12 mouse cellular contexts compared by ENCODE assay signal in the genomic region with DNA sequence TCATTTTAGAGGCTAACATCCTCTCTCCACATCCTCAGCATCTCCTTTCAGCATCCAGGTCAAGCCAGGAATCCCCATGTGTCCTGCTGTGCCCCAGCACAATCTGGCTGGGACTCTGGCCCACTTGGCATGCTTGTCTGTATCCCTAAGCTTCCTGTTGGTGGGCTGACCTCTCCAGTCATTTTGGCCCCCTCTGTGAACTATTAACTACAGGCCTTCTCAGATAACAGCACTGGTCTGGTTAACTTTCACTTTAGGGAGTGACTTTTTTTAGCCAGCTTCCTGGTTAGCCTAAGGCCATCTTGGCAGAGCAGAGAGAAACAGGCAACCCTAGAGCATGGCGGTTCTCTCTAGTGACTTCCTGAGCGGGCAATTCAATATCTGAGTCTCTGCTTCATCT.
A peak's percentile ranks its signal among the peaks of the same experiment; 100 is the strongest.
DNase-seq lines count a peak whose midpoint lies in the region; ATAC-seq lines count a peak whose summit lies in the region.
"Had no signal": no experiment of that assay in that cellular context is flagged by ENCODE, and none has a peak within 500 bp of the region (broad histone marks: within the 10 kb centered on the region; RNA-seq: fewer than 3 reads in every experiment).

No protein-coding gene starts in this region.

- no peaks in the 10 kb centered on the region for H3K36me3 ChIP-seq in embryonic facial prominence, embryonic 11.5 days (replicated peaks; ENCODE audit: control insufficient read depth, insufficient read depth, low read depth, low read length)
- H3K36me3 ChIP-seq in midbrain, embryonic 15.5 days (replicated peaks): no peaks in the 10 kb centered on the region
- H3K36me3 ChIP-seq: lung, embryonic 15.5 days had no signal

- WGBS in embryonic facial prominence, embryonic 11.5 days: 40% methylated on average over 2 of the region's 2 CpGs
- 90% methylated on average over 2 of the region's 2 CpGs for WGBS in midbrain, embryonic 15.5 days

- ATAC-seq in embryonic facial prominence, embryonic 11.5 days (replicated peaks; ENCODE audit: insufficient number of reproducible peaks, low FRiP score, low TSS enrichment, low read depth): no peak
- no peak for ATAC-seq in megakaryocyte-erythroid progenitor cell, adult 5-6 weeks (replicated peaks; ENCODE audit: low FRiP score, low TSS enrichment, poor library complexity, severe bottlenecking)
- no peak for ATAC-seq in midbrain, embryonic 15.5 days (replicated peaks)
- ATAC-seq: forebrain, embryonic 13.5 days had no signal

- no peak overlapping the region for H3K27ac ChIP-seq in embryonic facial prominence, embryonic 11.5 days (replicated peaks; ENCODE audit: low read depth, low read length)
- H3K27ac ChIP-seq in midbrain, embryonic 15.5 days: no peak overlapping the region
- H3K27ac ChIP-seq: forebrain, embryonic 13.5 days; heart, embryonic 13.5 days; lung, embryonic 15.5 days had no signal

- DNase-seq in cerebellum, adult 11-12 months: peak; percentile 28
- no peak for DNase-seq in cerebellum, adult 11 months
- peak; percentile 63 for DNase-seq in 3T3-L1 (ENCODE audit: low read depth, low spot score)
- peak; percentile 26 for DNase-seq in embryonic facial prominence, embryonic 11.5 days (ENCODE audit: low spot score)
- peak; percentile 29 for DNase-seq in kidney, postnatal 10 days
- no peak for DNase-seq in frontal cortex, postnatal 10 days (ENCODE audit: low spot score in 2 of 2)
- DNase-seq: adrenal gland, postnatal 25 days had no signal

- H3K4me2 ChIP-seq in embryonic facial prominence, embryonic 11.5 days (ENCODE audit: low read depth, low read length): no peak overlapping the region
- no peak overlapping the region for H3K4me2 ChIP-seq in midbrain, embryonic 15.5 days
- H3K4me2 ChIP-seq: forebrain, embryonic 13.5 days; heart, embryonic 13.5 days; lung, embryonic 15.5 days had no signal

- H3K4me1 ChIP-seq in embryonic facial prominence, embryonic 11.5 days (ENCODE audit: control insufficient read depth, insufficient read depth, low read length): no peaks in the 10 kb centered on the region
- no peaks in the 10 kb centered on the region for H3K4me1 ChIP-seq in midbrain, embryonic 15.5 days
- H3K4me1 ChIP-seq: forebrain, embryonic 13.5 days had no signal

- no peak overlapping the region for H3K9ac ChIP-seq in embryonic facial prominence, embryonic 11.5 days (replicated peaks; ENCODE audit: low read length)
- H3K9ac ChIP-seq in midbrain, embryonic 15.5 days: no peak overlapping the region
- H3K9ac ChIP-seq: forebrain, embryonic 13.5 days; heart, embryonic 13.5 days; lung, embryonic 15.5 days had no signal

- H3K4me3 ChIP-seq in embryonic facial prominence, embryonic 11.5 days (ENCODE audit: low read depth, low read length): no peak overlapping the region
- H3K4me3 ChIP-seq in midbrain, embryonic 15.5 days: no peak overlapping the region
- H3K4me3 ChIP-seq: forebrain, embryonic 13.5 days; heart, embryonic 13.5 days; lung, embryonic 15.5 days had no signal

- H3K9me3 ChIP-seq in embryonic facial prominence, embryonic 11.5 days (replicated peaks; ENCODE audit: control insufficient read depth, low read length): no peaks in the 10 kb centered on the region
- H3K9me3 ChIP-seq in midbrain, embryonic 15.5 days: no peaks in the 10 kb centered on the region
- H3K9me3 ChIP-seq: forebrain, embryonic 13.5 days; heart, embryonic 13.5 days; lung, embryonic 15.5 days had no signal

- no peaks in the 10 kb centered on the region for H3K27me3 ChIP-seq in embryonic facial prominence, embryonic 11.5 days (ENCODE audit: control insufficient read depth, insufficient read depth, low read length)
- no peaks in the 10 kb centered on the region for H3K27me3 ChIP-seq in midbrain, embryonic 15.5 days (replicated peaks)
- H3K27me3 ChIP-seq: forebrain, embryonic 13.5 days; heart, embryonic 13.5 days had no signal

Comparison
In these comparisons a context has a peak if more than half of its experiments do, and no peak if none do; other contexts are left out.
1. DNase-seq: peak in cerebellum, adult 11-12 months (single experiment), 3T3-L1 (single experiment), embryonic facial prominence, embryonic 11.5 days (single experiment) and kidney, postnatal 10 days (single experiment); none in cerebellum, adult 11 months (single experiment) and frontal cortex, postnatal 10 days (0 of 2).